Mouse (Mus musculus) adrenal gland, postnatal 4 days (tissue): ENCODE data around the gene Npas4. TPM values are rescaled to one million over a fixed set of nuclear protein-coding genes. Genes with fewer than 3 reads are reported as not detected.
"Not testable (repeated sequence)": the region's sequence is repeated elsewhere in the genome, so short reads cannot be mapped to it uniquely, and the experiment has no call there.

Source experiments
- DNase-seq, 2 experiments: peaks; one replicate each; pipeline ENCODE4 v3.0.0; 2021 to 2022; ENCODE audit warnings: low spot score in 2 of 2, mixed read lengths in 2 of 2
- total RNA-seq, 2 experiments: library from RNA; stranded (reverse); gene quantifications; 2 replicates each; pipeline ENCODE4 v1.2.3; 2021

The Npas4 gene
- total RNA-seq, 2 experiments from 2014 or later: 0.71 to 0.78 TPM

DNA sequence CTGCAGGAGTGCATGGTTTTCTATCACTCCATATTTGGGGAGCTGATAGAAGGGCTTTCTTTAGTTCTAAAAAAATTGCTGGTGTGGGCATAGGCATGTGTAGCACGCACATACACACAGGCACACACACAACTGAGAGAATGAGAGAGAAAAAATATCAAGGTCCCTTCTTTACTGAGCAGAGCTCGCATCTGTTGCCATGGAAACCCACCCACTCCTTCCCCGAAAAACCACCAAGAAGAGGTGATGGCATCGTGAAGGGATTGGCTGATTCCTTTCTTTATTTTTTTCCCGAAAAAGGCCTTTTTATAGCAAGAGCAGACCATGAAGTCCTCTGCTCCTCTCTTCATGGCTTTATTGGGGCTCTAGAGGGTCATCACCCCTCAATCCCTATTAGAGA lies 3.9 kb upstream of the Npas4 start:
- no peak for DNase-seq

DNA sequence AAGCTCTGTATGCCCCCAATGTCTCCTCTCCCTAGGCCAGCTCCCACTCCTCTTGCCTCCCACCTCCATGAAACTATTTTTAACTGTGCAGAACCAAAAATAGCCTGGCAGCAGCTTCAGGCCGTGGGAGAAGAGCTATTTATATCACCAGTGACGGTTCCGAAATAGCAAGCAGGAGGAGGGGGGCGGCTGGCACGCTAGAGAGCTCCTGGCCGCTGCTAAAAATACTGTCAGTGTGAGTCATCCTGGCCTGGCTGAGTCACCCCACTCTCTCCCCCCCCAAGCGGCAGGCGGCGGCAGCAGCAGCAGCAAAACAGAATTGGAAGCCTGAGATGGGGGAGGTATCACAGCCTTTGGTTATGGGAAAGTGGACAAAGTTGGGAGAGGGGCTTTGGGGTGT lies 2.8 kb upstream of the Npas4 start:
- peak; percentile 27 to 59 for DNase-seq

DNA sequence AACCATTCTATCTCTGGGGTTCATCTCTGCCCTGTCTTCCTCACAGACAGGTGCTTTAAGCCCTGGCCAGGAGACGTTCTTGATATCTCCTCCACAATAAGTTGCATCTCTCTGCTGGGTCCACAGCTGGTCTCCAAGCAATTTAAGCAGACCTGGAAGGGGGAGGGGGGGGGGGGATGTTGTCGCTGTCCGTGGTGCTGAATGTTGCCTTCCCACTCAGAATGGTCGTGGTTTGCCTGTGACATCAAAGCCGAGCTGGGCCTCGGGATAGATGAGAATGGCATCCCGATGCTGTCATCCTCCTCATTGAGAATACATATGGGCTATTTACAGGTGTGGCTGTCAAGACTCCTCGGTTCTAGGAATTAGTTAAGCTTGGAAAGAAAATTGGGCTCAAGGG lies 2.3 kb upstream of the Npas4 start:
- no peak for DNase-seq

GRCm38 (mm10) chr19:4990716-4991115 lies 600 bp upstream of the Npas4 start:
- no peak for DNase-seq

GRCm38 (mm10) chr19:4989434-4990255 lies 471 bp downstream of the Npas4 start:
- no peak for DNase-seq

GRCm38 (mm10) chr19:4989013-4989412 lies 1.1 kb downstream of the Npas4 start:
- peak; percentile 85 to 90 for DNase-seq

- DNase-seq: no peak
Observed at GRCm38 (mm10) chr19:4981767-4982166, 8.3 kb downstream of the Npas4 start.

GRCm38 (mm10) chr19:4968236-4968635 lies 21.9 kb downstream of the Npas4 start:
- no peak for DNase-seq

DNA sequence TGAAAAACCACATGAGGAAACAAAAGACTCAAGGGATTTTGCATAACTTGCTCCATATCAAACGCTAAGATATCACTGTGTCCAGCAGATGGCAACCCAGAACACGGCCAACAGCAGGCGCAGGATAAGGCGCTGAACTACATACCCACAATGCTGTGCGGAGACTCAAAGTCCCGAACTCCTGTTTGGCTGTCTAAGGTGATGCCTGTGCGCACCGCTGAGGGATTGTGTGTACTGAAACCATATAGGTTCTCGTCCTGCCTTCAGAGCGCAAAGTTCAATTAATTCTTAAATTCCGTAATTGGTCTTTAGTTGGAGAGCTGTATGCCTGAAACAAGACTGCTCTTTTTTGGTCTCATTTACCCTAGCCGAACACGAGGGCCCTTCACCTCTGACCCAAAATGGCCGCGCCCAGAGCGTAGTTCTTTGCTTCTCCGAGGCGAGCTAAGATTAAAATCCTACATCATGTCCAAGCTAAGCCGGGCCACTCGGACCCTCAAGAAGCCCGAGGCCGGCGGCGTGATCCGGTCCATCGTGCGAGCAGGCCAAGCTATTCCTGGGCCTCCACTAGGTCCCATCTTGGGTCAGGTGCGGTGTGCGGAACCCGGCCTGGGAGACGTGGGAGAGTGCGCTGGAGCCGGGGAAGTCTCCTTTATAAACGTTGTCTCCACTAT lies 28.1 kb downstream of the Npas4 start, which contains the start of gene Mrpl11:
Mrpl11 (plus strand) TSS at position 220 of the 674 bp plus-strand sequence.
- peak; percentile 49 to 73 for DNase-seq

DNA sequence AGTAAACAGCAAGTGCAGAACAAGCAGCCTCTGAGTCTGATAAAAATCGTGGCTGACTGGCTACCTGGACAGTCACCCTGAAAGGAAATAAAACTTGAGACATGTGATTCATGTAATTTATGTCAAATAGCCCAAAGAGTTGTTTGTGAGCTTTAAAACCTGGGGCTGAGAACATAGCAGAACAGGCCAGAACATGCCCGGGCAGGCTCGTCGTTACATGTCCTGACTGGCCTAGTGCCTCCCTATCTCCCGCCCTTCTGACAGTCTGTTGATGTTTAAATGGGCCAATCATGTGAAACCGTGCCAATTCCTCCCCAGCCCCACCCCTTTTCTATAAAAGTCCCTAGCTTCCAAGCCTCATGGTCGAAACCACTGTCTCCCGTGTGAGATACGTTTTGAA lies 41.5 kb downstream of the Npas4 start:
- DNase-seq: not testable (repeated sequence)

DNA sequence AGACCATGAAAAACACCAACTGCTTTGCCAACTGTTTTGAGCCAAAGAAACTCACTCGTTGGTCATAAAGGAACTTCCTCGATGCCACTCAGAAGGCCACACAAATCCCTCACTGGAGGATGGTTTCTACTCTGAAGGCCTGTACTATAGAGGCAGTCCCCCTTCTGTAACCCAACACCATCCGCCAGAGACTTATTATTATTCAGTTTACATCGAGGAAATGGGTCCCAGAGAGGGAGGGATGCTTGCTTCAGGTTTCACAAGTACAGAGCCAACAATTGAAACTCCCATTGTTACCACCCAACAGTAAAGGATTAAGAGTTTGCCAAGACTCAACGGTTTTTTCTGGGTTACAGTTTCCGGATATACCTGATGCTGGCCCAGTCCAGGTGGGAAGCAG lies 44.6 kb downstream of the Npas4 start:
- DNase-seq: no peak

GRCm38 (mm10) chr19:4943253-4943588 lies 46.9 kb downstream of the Npas4 start:
- DNase-seq: no peak

GRCm38 (mm10) chr19:4942551-4943252 lies 47.4 kb downstream of the Npas4 start, which contains the start of gene Peli3:
Gene Peli3 (minus strand): TSS chr19:4943127.
- peak; percentile 74 to 75 for DNase-seq

DNA sequence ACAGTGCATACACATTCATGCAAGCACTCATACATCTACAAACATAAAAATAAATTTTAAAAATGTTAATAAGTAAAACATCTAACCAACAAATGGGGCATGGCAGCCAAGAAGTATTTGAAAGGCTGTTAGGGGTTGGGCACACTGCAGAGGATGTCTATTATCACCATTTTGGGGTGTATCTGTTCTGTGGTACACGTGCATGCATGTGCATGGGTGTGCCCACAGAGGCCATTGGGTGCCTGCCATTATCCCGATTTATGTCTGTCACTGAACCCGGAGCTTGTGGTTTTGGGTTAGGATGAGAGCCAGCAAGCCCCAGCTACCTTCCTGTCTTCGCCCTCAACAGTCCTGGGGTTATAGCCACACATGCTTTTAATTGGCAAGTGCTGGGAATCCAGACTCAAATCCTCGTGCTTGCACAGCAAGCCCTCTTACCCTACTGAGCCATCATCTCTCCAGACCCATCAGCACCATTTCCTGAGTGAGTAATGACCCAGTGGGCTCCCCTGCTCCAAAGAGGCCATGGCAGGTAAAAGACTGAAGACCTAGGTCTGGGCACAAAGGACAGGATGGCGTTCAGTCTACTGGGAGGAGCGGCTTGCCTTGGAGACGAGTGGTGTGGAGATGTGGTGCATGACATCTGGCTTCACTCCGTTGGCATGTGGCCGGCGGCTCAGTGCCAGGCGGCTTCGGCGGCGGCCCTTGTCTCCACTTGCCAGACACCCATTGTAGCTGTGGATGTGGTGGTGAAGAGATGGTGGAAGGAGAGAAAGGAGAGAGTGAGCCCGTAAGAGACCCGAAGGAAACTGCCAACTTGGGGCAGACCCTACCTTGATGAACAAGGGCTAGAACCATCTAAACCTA lies 52.4 kb downstream of the Npas4 start:
- no peak for DNase-seq

- DNase-seq: no peak
Observed at GRCm38 (mm10) chr19:4936896-4937295, 53.2 kb downstream of the Npas4 start.

Other genes starting within 250 kb of the Npas4 start
- 10 to 100 TPM; 15.7 to 15.9 TPM for gene Rbm4b, start 233.8 kb downstream of the Npas4 start, total RNA-seq
- gene Rbm4, start 196.4 kb downstream of the Npas4 start, total RNA-seq: 10 to 100 TPM; 65.4 to 65.7 TPM
- gene Gm21992, start 178.7 kb downstream of the Npas4 start, total RNA-seq: 10 to 100 TPM; 15.1 to 27.1 TPM
- 10 to 100 TPM; 55.8 to 57.7 TPM for gene Rbm14, start 178.7 kb downstream of the Npas4 start, total RNA-seq
- gene Ccs, start 151.0 kb downstream of the Npas4 start, total RNA-seq: 10 to 100 TPM; 87.5 to 98.7 TPM
- gene Ccdc87, start 150.9 kb downstream of the Npas4 start, total RNA-seq: under 1 TPM in 1 of 2 experiments, not detected in 1; 0.17 TPM
- 100 to 1,000 TPM; 256 to 274 TPM for gene Ctsf, start 135.2 kb downstream of the Npas4 start, total RNA-seq
- gene Actn3, start 112.4 kb downstream of the Npas4 start, total RNA-seq: 10 to 100 TPM in 1 of 2 experiments, 1 to 10 TPM in 1; 8.5 to 35.5 TPM
- 10 to 100 TPM; 19.5 to 19.7 TPM for gene Zdhhc24, start 111.6 kb downstream of the Npas4 start, total RNA-seq
- gene Bbs1, start 83.7 kb downstream of the Npas4 start, total RNA-seq: 10 to 100 TPM; 13.1 to 15.5 TPM
- 100 to 1,000 TPM; 110 to 113 TPM for gene Dpp3, start 62.0 kb downstream of the Npas4 start, total RNA-seq
- 1 to 10 TPM; 6.7 to 7.3 TPM for gene Peli3, start 47.2 kb downstream of the Npas4 start, total RNA-seq
- 10 to 100 TPM; 58.8 to 68.9 TPM for gene Mrpl11, start 28.2 kb downstream of the Npas4 start, total RNA-seq
- 1 to 10 TPM; 6.6 to 7.2 TPM for gene Slc29a2, start 33.5 kb upstream of the Npas4 start, total RNA-seq
- 10 to 100 TPM; 48.0 to 49.0 TPM for gene B4gat1, start 48.5 kb upstream of the Npas4 start, total RNA-seq
- gene AC124502.3, start 48.6 kb upstream of the Npas4 start, total RNA-seq: 1 to 10 TPM; 1.3 to 2.0 TPM
- gene Brms1, start 51.0 kb upstream of the Npas4 start, total RNA-seq: 10 to 100 TPM; 29.6 to 35.1 TPM
- 1 to 10 TPM; 5.1 TPM for gene Rin1, start 60.2 kb upstream of the Npas4 start, total RNA-seq
- gene Cd248, start 77.8 kb upstream of the Npas4 start, total RNA-seq: 10 to 100 TPM; 45.8 to 47.6 TPM
- gene Tmem151a, start 95.2 kb upstream of the Npas4 start, total RNA-seq: 1 to 10 TPM; 3.8 to 4.9 TPM
- 10 to 100 TPM; 68.4 to 72.5 TPM for gene Yif1a, start 98.2 kb upstream of the Npas4 start, total RNA-seq
- 10 to 100 TPM; 11.4 to 15.2 TPM for gene Cnih2, start 108.2 kb upstream of the Npas4 start, total RNA-seq
- 100 to 1,000 TPM; 168 to 173 TPM for gene Rab1b, start 116.8 kb upstream of the Npas4 start, total RNA-seq
- 10 to 100 TPM; 39.5 to 45.3 TPM for gene Klc2, start 128.2 kb upstream of the Npas4 start, total RNA-seq